Mouse (Mus musculus): ENCODE measurements around the gene Rgs6.

The Rgs6 gene

GRCm38 (mm10) chr12:83034859-83035569, 446.9 kb downstream of the Rgs6 start:
- no peak for DNase-seq (ENCODE audit: low spot score in 2 of 2)

DNA sequence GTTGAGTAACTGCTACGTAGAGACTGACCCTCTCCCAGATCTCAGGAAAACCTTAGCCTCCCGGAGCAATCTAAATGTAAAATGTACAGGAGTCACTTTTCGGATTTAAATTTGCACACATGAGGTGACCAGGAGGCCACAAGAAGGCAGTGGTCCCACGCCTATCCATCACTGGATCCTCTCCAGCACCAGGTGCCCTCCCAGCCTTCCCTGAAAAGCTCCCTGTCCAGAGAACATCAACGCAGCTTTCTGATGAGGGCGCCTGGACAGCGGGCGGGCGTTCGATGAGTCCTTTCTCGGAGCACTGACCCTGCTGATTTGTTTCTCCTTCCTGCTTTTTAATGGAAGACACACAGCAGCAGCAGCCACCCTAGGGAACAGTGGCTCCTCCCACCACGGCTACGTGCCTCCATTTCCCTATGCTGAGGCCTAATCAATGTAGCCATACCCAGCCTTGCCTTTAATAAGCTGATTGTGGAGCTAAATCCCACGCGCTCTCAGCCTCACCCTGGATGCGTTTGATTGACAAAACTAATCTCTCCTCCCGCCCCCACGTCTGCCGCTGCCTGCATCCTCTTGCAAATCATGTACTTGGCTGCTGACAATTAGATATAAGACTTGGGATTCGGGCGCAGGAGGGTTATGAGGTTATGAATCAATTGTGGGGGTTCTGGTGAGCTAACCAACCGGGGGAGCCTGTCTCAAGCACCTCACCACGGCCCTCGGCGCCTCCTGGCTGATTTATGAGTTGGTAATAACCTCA, 449.9 kb downstream of the Rgs6 start:
- DNase-seq (ENCODE audit: low spot score in 2 of 2), result no peak

GRCm38 (mm10) chr12:83038779-83039178, 450.7 kb downstream of the Rgs6 start:
- no peak for DNase-seq (ENCODE audit: low spot score in 2 of 2)

- DNase-seq (ENCODE audit: low spot score in 2 of 2), result no peak
Measured at GRCm38 (mm10) chr12:83039859-83040258, 451.8 kb downstream of the Rgs6 start.

GRCm38 (mm10) chr12:83043980-83044620, 456.0 kb downstream of the Rgs6 start:
- DNase-seq (ENCODE audit: low spot score in 2 of 2), result no peak

- DNase-seq (ENCODE audit: low spot score in 2 of 2), result no peak
Measured at GRCm38 (mm10) chr12:83044621-83044990, 456.5 kb downstream of the Rgs6 start.

DNA sequence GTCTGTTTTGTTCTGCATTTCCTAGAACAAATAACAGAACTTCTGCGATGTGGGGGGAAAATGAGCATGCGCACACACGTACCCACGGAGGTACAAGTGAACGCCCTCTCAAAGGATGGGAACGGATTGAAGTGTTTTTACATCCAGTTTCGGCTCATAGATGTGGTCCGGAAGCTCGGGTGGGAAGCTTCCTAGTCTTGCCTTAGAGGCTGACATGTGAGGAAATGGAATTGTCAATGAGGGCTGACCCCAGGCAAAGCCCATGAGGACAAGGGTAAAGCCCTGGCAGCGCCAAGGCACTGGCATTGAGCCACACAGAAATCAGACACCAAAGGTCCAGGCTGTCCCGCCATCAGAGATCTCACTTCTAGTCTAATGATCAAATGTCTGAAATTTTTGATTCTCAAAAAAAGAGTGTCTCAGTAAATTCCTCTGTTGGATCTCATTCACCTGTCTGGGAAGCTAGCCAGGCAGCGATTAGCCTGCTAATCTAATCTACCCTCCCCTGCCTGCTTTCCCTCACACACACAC, 457.0 kb downstream of the Rgs6 start:
- DNase-seq (ENCODE audit: low spot score in 2 of 2), result no peak

DNA sequence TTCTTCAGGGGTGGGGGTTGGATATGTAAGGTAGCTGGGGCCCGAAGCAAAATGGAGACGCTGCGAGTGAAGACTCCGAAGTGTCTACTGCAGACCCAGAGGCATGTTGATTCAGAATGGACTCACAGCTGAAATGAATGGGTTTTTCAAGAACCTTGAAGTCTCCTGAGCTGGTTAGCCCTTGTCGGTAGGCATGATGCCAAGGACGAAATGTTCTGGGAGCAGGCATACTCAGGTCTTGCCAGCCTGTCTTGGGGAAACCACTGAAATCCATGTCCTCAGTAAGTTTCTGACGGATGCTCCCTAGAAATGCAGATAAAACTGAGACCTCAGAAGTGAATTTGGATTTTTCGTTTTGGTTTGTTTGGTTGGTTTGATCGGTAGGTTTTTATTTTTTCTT, 458.6 kb downstream of the Rgs6 start:
- no peak for DNase-seq (ENCODE audit: low spot score in 2 of 2)

- DNase-seq (ENCODE audit: low spot score in 2 of 2), result no peak
Measured at GRCm38 (mm10) chr12:83047710-83048109, 459.6 kb downstream of the Rgs6 start.

GRCm38 (mm10) chr12:83050514-83050913, 462.4 kb downstream of the Rgs6 start:
- DNase-seq (ENCODE audit: low spot score in 2 of 2), result no peak

DNA sequence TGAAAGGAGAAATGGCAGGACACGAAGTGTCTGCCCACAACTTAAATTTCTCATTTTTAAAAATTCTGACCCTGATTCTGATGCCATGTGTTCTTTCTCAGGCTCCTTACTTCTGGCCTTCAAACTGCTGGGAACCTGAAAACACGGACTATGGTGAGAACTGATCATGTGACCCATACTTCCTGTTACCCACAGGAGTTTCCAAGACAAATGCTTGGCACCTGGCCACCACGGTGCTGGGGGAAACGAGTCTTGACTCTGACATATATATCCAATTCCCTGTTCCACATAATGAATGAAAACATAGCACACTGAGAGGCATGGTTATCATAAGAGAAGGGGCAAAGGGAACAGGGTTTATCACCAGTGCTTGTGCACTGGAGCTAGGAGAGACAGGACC, 464.3 kb downstream of the Rgs6 start:
- DNase-seq (ENCODE audit: low spot score in 2 of 2), result no peak

- no peak for DNase-seq (ENCODE audit: low spot score in 2 of 2)
Measured at GRCm38 (mm10) chr12:83055690-83056089, 467.6 kb downstream of the Rgs6 start.

DNA sequence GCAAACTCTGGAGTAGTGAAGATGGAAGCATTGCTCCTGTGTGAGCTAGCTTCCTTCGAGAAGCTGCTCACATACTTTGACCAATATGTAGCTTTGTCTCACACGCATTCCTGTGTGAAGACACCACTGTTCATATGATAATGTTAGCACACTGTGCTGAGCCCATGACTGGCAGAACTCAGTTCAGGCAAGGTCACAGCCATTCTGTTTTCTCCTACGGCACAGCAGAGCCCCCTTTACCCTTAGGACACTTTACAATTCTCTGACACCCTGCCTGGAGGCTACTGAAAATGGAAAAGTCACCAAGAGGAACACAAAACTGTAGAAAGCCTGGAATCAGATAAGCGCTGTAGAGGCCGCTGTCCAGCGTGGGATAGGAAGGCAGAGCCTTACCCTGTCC, 478.3 kb downstream of the Rgs6 start:
- DNase-seq (ENCODE audit: low spot score in 2 of 2), result no peak

- no peak for DNase-seq (ENCODE audit: low spot score in 2 of 2)
Measured at GRCm38 (mm10) chr12:83070848-83071247, 482.8 kb downstream of the Rgs6 start.

DNA sequence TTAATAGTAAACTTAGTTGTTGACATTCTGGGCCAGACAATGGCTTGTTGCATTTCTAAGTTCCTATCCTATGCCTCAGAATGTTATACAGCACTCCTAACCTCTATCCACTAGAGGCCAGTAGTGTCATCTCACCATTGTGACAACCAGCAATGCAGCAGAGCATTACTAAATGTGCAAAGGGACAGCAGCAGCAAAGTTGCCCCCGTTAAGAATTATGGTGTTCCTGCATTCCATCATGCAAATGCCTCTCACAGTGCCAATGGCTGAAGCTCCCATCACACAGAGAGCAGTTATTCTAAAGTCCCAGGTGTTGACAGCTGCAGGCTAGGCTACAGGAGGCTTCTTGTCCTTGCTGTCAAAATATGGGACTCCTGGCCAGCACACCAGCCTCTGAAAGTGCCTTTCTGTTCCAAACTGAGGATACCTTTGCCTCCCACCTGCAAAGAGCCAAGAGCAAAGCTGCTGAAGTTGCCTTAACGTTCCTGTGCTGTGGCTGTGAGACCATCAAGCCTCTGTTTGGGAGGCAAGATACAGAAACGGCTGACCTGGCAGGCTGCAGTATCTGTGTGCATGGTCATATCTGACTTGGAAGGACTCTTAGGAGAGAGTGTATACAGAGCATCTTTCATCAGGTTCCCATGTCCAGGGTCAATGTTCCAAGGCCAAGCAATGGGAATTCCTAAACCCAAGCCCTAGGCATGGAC, 484.2 kb downstream of the Rgs6 start:
- DNase-seq (ENCODE audit: low spot score in 2 of 2), result peak; percentile 53 to 73

- peak; percentile 95 to 96 for DNase-seq (ENCODE audit: low spot score in 2 of 2)
Measured at GRCm38 (mm10) chr12:83072951-83073878, 485.1 kb downstream of the Rgs6 start.

- peak in 1 of 2 experiments; percentile 30 for DNase-seq (ENCODE audit: low spot score in 2 of 2)
Measured at GRCm38 (mm10) chr12:83073879-83074368, 485.8 kb downstream of the Rgs6 start.

GRCm38 (mm10) chr12:83076179-83076578, 488.1 kb downstream of the Rgs6 start:
- no peak for DNase-seq (ENCODE audit: low spot score in 2 of 2)

DNA sequence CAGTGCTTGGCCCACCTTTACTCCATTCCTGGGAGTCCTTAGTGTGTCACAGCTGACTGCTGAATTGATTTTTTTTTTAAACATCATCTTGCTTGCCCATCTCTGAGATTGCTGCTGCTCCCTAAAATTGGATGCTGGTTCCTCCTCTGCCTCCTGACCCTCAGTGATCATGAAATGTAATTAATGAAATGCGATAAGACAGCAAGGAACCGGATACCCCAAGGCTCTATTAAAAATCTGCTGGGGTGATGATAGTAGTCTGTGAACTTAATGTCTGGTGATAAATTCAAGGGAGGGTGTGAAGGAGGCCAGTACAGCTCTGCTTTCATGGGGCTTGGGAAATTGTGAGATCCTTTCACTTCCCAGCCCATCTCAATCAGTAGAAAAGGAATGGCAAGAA, 489.4 kb downstream of the Rgs6 start:
- no peak for DNase-seq (ENCODE audit: low spot score in 2 of 2)

DNA sequence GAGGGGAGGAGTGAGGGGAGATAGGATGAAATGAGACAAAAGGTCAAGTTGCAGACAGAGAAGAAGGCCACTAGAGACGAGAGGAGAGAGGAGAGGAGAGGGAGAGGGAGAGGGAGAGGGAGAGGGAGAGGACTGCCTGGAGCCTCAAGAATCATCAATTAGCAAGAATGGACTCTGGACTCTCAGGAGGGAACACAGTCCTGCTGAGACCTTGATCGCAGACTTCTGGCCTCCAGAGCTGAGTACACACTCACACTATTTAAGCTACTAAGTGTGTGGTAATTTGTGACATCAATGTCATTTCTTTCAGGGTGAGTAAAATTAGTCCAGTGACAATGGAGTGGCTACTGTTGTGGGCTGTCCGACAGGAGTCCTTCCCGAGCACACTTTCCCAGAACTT, 495.3 kb downstream of the Rgs6 start:
- no peak for DNase-seq (ENCODE audit: low spot score in 2 of 2)

DNA sequence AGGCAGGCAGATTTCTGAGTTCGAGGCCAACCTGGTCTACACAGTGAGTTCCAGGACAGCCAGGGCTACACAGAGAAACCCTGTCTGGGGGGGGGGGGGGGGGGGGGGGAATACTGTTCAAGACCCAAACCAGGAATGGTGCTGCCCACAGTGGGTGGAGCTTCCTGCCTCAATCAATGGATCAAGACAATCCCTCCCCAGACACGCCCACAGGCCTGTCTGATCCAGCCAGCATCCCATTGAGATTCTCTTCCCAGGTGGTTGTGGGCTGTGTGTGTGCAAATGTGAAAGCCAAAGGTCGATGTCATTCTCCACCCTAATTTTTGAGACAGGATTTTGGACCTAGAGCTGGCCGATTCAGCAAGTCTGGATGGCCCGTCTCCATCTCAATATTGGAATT, 496.5 kb downstream of the Rgs6 start:
- DNase-seq (ENCODE audit: low spot score in 2 of 2), result no peak
